Comparison of ENCODE assay signal across 9 mouse cellular contexts in the genomic region with DNA sequence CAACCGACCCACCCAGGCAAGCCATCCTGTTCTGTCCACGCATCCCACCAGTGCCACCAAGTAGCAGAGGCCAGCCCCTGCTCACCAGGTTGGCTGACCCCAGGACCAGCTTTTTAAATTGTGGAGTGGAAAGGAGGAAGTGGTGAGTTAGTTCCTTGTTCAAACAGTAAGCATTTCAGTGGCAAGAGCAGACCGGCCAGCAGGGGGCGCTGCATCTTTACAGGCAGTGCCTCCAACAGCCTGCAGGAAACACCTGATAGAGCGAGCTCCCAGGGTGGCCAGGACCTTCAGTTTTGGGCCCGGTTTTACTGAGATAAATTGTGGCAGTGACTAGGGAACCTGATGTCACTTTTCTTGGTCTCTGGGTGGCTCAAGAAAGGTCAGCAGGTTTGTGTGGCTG. TPM values are rescaled to one million over a fixed set of nuclear protein-coding genes. Genes with fewer than 3 reads are reported as not detected.
DNase-seq lines count a peak whose midpoint lies in the region; ATAC-seq and TF ChIP-seq lines count a peak whose summit lies in the region.
"Had no signal": no experiment of that assay in that cellular context is flagged by ENCODE, and none has a peak within 500 bp of the region (broad histone marks: within the 10 kb centered on the region; RNA-seq: fewer than 3 reads in every experiment).

No protein-coding gene starts in this region.

- no peak overlapping the region for H3K4me2 ChIP-seq in heart, postnatal 0 days (ENCODE audit: low read depth, low read length)
- H3K4me2 ChIP-seq: midbrain, embryonic 12.5 days had no signal

- no peak for TF ChIP-seq EP300 in heart, postnatal 0 days (IDR thresholded peaks at IDR 0.05; ENCODE audit: low read depth)

- in situ Hi-C loops in ES-E14 (cut with MboI; ENCODE audit: low sequenced_read_pairs in 2 of 2, unreplicated experiment in 2 of 2): no loop called here

- no peaks in the 10 kb centered on the region for H3K27me3 ChIP-seq in heart, postnatal 0 days (ENCODE audit: control insufficient read depth, insufficient read depth, low read length)
- H3K27me3 ChIP-seq: midbrain, embryonic 12.5 days had no signal

- H3K9ac ChIP-seq in ES-E14 (ENCODE audit: insufficient read depth, low read depth, low read length, poor library complexity, severe bottlenecking): no peak overlapping the region
- H3K9ac ChIP-seq in heart, postnatal 0 days (replicated peaks; ENCODE audit: low read depth, low read length): no peak overlapping the region
- H3K9ac ChIP-seq: midbrain, embryonic 12.5 days had no signal

- no peak overlapping the region for H3K4me3 ChIP-seq in ES-E14 (ENCODE audit: insufficient read depth in 1 of 2, low read depth in 1 of 2, low read length in 2 of 2, poor library complexity in 1 of 2, severe bottlenecking in 1 of 2)
- H3K4me3 ChIP-seq in heart, postnatal 0 days (ENCODE audit: low read depth, low read length): no peak overlapping the region
- H3K4me3 ChIP-seq: midbrain, embryonic 12.5 days had no signal

- TF ChIP-seq CTCF in heart, postnatal 0 days (IDR thresholded peaks at IDR 0.05; ENCODE audit: low read depth): peak; percentile 92

- peaks cover 53% of the 10 kb centered on the region for H3K36me3 ChIP-seq in ES-E14 (ENCODE audit: control insufficient read depth, insufficient read depth, low read length, poor library complexity, severe bottlenecking)
- H3K36me3 ChIP-seq in heart, postnatal 0 days (replicated peaks; ENCODE audit: control insufficient read depth, insufficient read depth, low read length): peaks cover 13% of the 10 kb centered on the region
- H3K36me3 ChIP-seq: midbrain, embryonic 12.5 days had no signal

- peaks cover 0 to 14% of the 10 kb centered on the region in 2 experiments; a peak in 2 of 4 replicates for H3K4me1 ChIP-seq in ES-E14 (ENCODE audit: control insufficient read depth in 2 of 2, insufficient read depth in 2 of 2, low read length in 2 of 2, poor library complexity in 1 of 2)
- no peaks in the 10 kb centered on the region for H3K4me1 ChIP-seq in heart, postnatal 0 days (ENCODE audit: control insufficient read depth, insufficient read depth)

- 36% methylated on average over 6 of the region's 6 CpGs for WGBS in heart, postnatal 0 days

- H3K27ac ChIP-seq in ES-E14 (ENCODE audit: insufficient read depth, low read depth, low read length, poor library complexity, severe bottlenecking): no peak overlapping the region
- no peak overlapping the region for H3K27ac ChIP-seq in heart, postnatal 0 days (ENCODE audit: low read depth)
- H3K27ac ChIP-seq: midbrain, embryonic 12.5 days had no signal

- DNase-seq in ES-E14 (ENCODE audit: low read depth, low spot score): peak; percentile 86
- DNase-seq in adrenal gland, postnatal 10 days: peak; percentile 94
- DNase-seq in embryo, embryonic 11.5 days (ENCODE audit: low read depth, low spot score): peak; percentile 66
- peak; percentile 83 for DNase-seq in heart, postnatal 0 days (ENCODE audit: low spot score)
- peak; percentile 87 for DNase-seq in layer of hippocampus, adult 9-11 months
- DNase-seq in lung, postnatal 14 days: peak; percentile 95
- peak; percentile 74 for DNase-seq in right cerebral cortex, postnatal 25 days
- DNase-seq in urinary bladder, postnatal 25 days (ENCODE audit: low spot score): peak; percentile 93

- no peaks in the 10 kb centered on the region for H3K9me3 ChIP-seq in ES-E14 (ENCODE audit: control insufficient read depth, insufficient read depth, low read depth, low read length)
- H3K9me3 ChIP-seq in heart, postnatal 0 days (replicated peaks; ENCODE audit: control insufficient read depth, low read length): no peaks in the 10 kb centered on the region
- H3K9me3 ChIP-seq: midbrain, embryonic 12.5 days had no signal

- peak; percentile 65 for ATAC-seq in heart, postnatal 0 days (ENCODE audit: insufficient read depth, low read depth)

TF ChIP-seq in ES-E14, 5 proteins besides CTCF, POLR2A, EP300 and RAD21:
- TF ChIP-seq ZNF384 (IDR thresholded peaks at IDR 0.05; ENCODE audit: low read depth, low read length): 0 out of 2 replicates have a peak, but pooled peaks have one; percentile 30
- no peak for TF ChIP-seq CHD2 (IDR thresholded peaks at IDR 0.05; ENCODE audit: low read depth, low read length)

RNA-seq across cellular contexts. Expression of gene Jade2, which starts 39.7 kb away (rescaled TPM):
- total RNA-seq in ES-E14 (2012; rRNA removed): 11.5 and 11.8 TPM in 2 replicates
- 10 to 100 TPM; 10.7 to 11.4 TPM for total RNA-seq in adrenal gland, postnatal 10 days (2021)
- total RNA-seq in heart, postnatal 0 days (2014; rRNA removed; ENCODE audit: low replicate concordance): 1.9 and 2.3 TPM in 2 replicates
- 0.60 and 0.72 TPM in 2 replicates for polyA plus RNA-seq in heart, postnatal 0 days (2015; fragmentation: Nextera tagmentation; extraction: Ambion mirVana)

RNA-seq across cellular contexts. Expression of gene Sar1b, which starts 54.3 kb away (rescaled TPM):
- total RNA-seq in ES-E14 (2012; rRNA removed): 86.0 and 86.1 TPM in 2 replicates
- 100 to 1,000 TPM in 1 of 2 experiments, 10 to 100 TPM in 1; 89.4 to 100 TPM for total RNA-seq in adrenal gland, postnatal 10 days (2021)
- 124 and 134 TPM in 2 replicates for total RNA-seq in heart, postnatal 0 days (2014; rRNA removed; ENCODE audit: low replicate concordance)
- polyA plus RNA-seq in heart, postnatal 0 days (2015; fragmentation: Nextera tagmentation; extraction: Ambion mirVana): 194 and 196 TPM in 2 replicates

RNA-seq across cellular contexts. Expression of gene Sec24a, which starts 54.3 kb away (rescaled TPM):
- total RNA-seq in ES-E14 (2012; rRNA removed): 9.3 and 10.9 TPM in 2 replicates
- 10 to 100 TPM; 29.2 to 31.6 TPM for total RNA-seq in adrenal gland, postnatal 10 days (2021)
- 8.3 and 11.8 TPM in 2 replicates for total RNA-seq in heart, postnatal 0 days (2014; rRNA removed; ENCODE audit: low replicate concordance)
- polyA plus RNA-seq in heart, postnatal 0 days (2015; fragmentation: Nextera tagmentation; extraction: Ambion mirVana): 6.2 and 7.3 TPM in 2 replicates
